ENCODE assay signal across 8 mouse cellular contexts in genomic region chr11:18878016-18878415, GRCm38 (mm10).
DNase-seq lines count a peak whose midpoint lies in the region; ATAC-seq and TF ChIP-seq lines count a peak whose summit lies in the region.

No protein-coding gene starts in this region.

- H3K36me3 ChIP-seq in heart, embryonic 14.5 days (ENCODE audit: control insufficient read depth, insufficient read depth, low read length), result peaks cover 27% of the 10 kb centered on the region
- no peaks in the 10 kb centered on the region for H3K36me3 ChIP-seq in limb, embryonic 13.5 days
- peaks cover 6% of the 10 kb centered on the region; the same call in 1 of the 2 replicates for H3K36me3 ChIP-seq in neural tube, embryonic 13.5 days

- peak overlapping the region; percentile 82 for H3K9ac ChIP-seq in heart, embryonic 14.5 days (ENCODE audit: low read length)
- peak overlapping the region; percentile 56; the same call in 1 of the 2 replicates for H3K9ac ChIP-seq in limb, embryonic 13.5 days
- H3K9ac ChIP-seq in neural tube, embryonic 13.5 days, result peak overlapping the region; percentile 67

- WGBS in heart, embryonic 14.5 days, result under 1% methylated on average over 18 of the region's 18 CpGs
- under 1% methylated on average over 18 of the region's 18 CpGs for WGBS in limb, embryonic 13.5 days
- WGBS in neural tube, embryonic 13.5 days, result 1% methylated on average over 18 of the region's 18 CpGs

- peak overlapping the region; percentile 79 for H3K4me3 ChIP-seq in gastrocnemius, adult 2 months
- peak overlapping the region; percentile 49 for H3K4me3 ChIP-seq in bone marrow macrophage, adult 2 months (ENCODE audit: insufficient read depth, low read length)
- peak overlapping the region; percentile 45 to 62 for H3K4me3 ChIP-seq in heart, embryonic 14.5 days (ENCODE audit: control insufficient read depth in 1 of 2, insufficient read depth in 1 of 2, low read depth in 1 of 2, low read length in 2 of 2)
- H3K4me3 ChIP-seq in limb, embryonic 13.5 days, result peak overlapping the region; percentile 48
- H3K4me3 ChIP-seq in neural tube, embryonic 13.5 days, result peak overlapping the region; percentile 42

- peak overlapping the region; percentile 60 for H3K27ac ChIP-seq in gastrocnemius, adult 2 months
- H3K27ac ChIP-seq in bone marrow macrophage, adult 2 months (ENCODE audit: insufficient read depth, low read depth, low read length), result no peak overlapping the region
- H3K27ac ChIP-seq in heart, embryonic 14.5 days (replicated peaks in 1 of 2; ENCODE audit: control insufficient read depth in 1 of 2, insufficient read depth in 1 of 2, low read depth in 2 of 2, low read length in 2 of 2), result peak overlapping the region; percentile 94 to 95
- H3K27ac ChIP-seq in limb, embryonic 13.5 days, result peak overlapping the region; percentile 48; the same call in 1 of the 2 replicates
- peak overlapping the region; percentile 96 for H3K27ac ChIP-seq in neural tube, embryonic 13.5 days (replicated peaks)

- TF ChIP-seq CTCF in gastrocnemius, adult 2 months (IDR thresholded peaks at IDR 0.05), result no peak
- no peak for TF ChIP-seq CTCF in bone marrow macrophage, adult 2 months (IDR thresholded peaks at IDR 0.05; ENCODE audit: low read depth, low read length)

- peak; percentile 13; the same call in 1 of the 2 replicates for ATAC-seq in heart, embryonic 14.5 days (ENCODE audit: insufficient number of reproducible peaks, insufficient read depth, low FRiP score, low read depth)
- peak; percentile 42 for ATAC-seq in limb, embryonic 13.5 days (ENCODE audit: low FRiP score, low read depth)
- ATAC-seq in neural tube, embryonic 13.5 days (ENCODE audit: low read depth), result peak; percentile 54

- intact Hi-C loops in gastrocnemius, adult 2 months (cut with DNase I), result loop anchor here (5.0 kb wide), 2 partner anchors 794 to 884 kb away; no protein-coding TSS in a partner anchor

- H3K27me3 ChIP-seq in heart, embryonic 14.5 days (ENCODE audit: control insufficient read depth, insufficient read depth, low read length), result no peaks in the 10 kb centered on the region; the same call in 1 of the 2 replicates
- peaks cover 74% of the 10 kb centered on the region for H3K27me3 ChIP-seq in limb, embryonic 13.5 days
- H3K27me3 ChIP-seq in neural tube, embryonic 13.5 days, result no peaks in the 10 kb centered on the region

- peak overlapping the region; percentile 81 for H3K4me2 ChIP-seq in heart, embryonic 14.5 days (ENCODE audit: low read length)
- peak overlapping the region; percentile 73 for H3K4me2 ChIP-seq in limb, embryonic 13.5 days (replicated peaks)
- H3K4me2 ChIP-seq in neural tube, embryonic 13.5 days, result peak overlapping the region; percentile 89

- TF ChIP-seq POLR2A in bone marrow macrophage, adult 2 months (IDR thresholded peaks at IDR 0.05; ENCODE audit: borderline replicate concordance, low read depth, low read length), result no peak

- H3K4me1 ChIP-seq in bone marrow macrophage, adult 2 months (ENCODE audit: control insufficient read depth, insufficient read depth, low read length), result no peaks in the 10 kb centered on the region
- peaks cover 11 to 21% of the 10 kb centered on the region in 2 experiments for H3K4me1 ChIP-seq in heart, embryonic 14.5 days (ENCODE audit: control insufficient read depth in 2 of 2, insufficient read depth in 2 of 2, low read length in 2 of 2)
- H3K4me1 ChIP-seq in limb, embryonic 13.5 days, result peaks cover 11% of the 10 kb centered on the region
- H3K4me1 ChIP-seq in neural tube, embryonic 13.5 days (replicated peaks), result peaks cover 87% of the 10 kb centered on the region

- DNase-seq in gastrocnemius, adult 2 months, result peak; percentile 32
- DNase-seq in gastrocnemius, adult 18-20 months (ENCODE audit: low spot score), result no peak
- DNase-seq in 3T3-L1 (ENCODE audit: low read depth, low spot score), result peak; percentile 68
- DNase-seq in spleen, adult 18-20 months, result no peak

- H3K9me3 ChIP-seq in heart, embryonic 14.5 days (ENCODE audit: control insufficient read depth, low read length), result no peaks in the 10 kb centered on the region
- no peaks in the 10 kb centered on the region for H3K9me3 ChIP-seq in limb, embryonic 13.5 days
- no peaks in the 10 kb centered on the region for H3K9me3 ChIP-seq in neural tube, embryonic 13.5 days

Comparison
In these comparisons a context has a peak if more than half of its experiments do, and no peak if none do; other contexts are left out.
1. DNase-seq: peak in gastrocnemius, adult 2 months (single experiment) and 3T3-L1 (single experiment); none in gastrocnemius, adult 18-20 months (single experiment) and spleen, adult 18-20 months (0 of 2).
2. Peak in every context shown above with its lines, with median percentiles within 50 percentile points of each other: H3K4me3 ChIP-seq, ATAC-seq, H3K4me2 ChIP-seq and H3K9ac ChIP-seq.